Mouse (Mus musculus): ENCODE results near the gene Sapcd2. TPM values are rescaled to one million over a fixed set of nuclear protein-coding genes. Genes with fewer than 3 reads are reported as not detected.

Sapcd2 gene
- polyA plus RNA-seq, 1 experiment from 2014 or later = 45.5 TPM

- 80% methylated on average over 5 of the region's 5 CpGs for WGBS
- H3K36me3 ChIP-seq = no peaks in the 10 kb centered on the region
- no peak overlapping the region for H3K27ac ChIP-seq
- H3K4me1 ChIP-seq = no peaks in the 10 kb centered on the region
- peaks cover 7% of the 10 kb centered on the region for H3K27me3 ChIP-seq
- H3K9ac ChIP-seq = no peak overlapping the region
- no peaks in the 10 kb centered on the region for H3K9me3 ChIP-seq
- no peak overlapping the region for H3K4me2 ChIP-seq (replicated peaks)
- no peak overlapping the region for H3K4me3 ChIP-seq
- ATAC-seq (ENCODE audit: low FRiP score, low read depth) = no peak
Measured at GRCm38 (mm10) chr2:25384492-25384891, 12.4 kb downstream of the Sapcd2 start.

GRCm38 (mm10) chr2:25391266-25391665 is 19.1 kb downstream of the Sapcd2 start:
- no peak overlapping the region for H3K4me2 ChIP-seq (replicated peaks)
- ATAC-seq (ENCODE audit: low FRiP score, low read depth) = no peak
- no peak overlapping the region for H3K9ac ChIP-seq
- H3K27me3 ChIP-seq = peaks cover 47% of the 10 kb centered on the region
- no peaks in the 10 kb centered on the region for H3K9me3 ChIP-seq
- H3K4me3 ChIP-seq = no peak overlapping the region
- no peak overlapping the region for H3K27ac ChIP-seq
- 70% methylated on average over 5 of the region's 5 CpGs for WGBS
- no peaks in the 10 kb centered on the region for H3K36me3 ChIP-seq
- H3K4me1 ChIP-seq = peaks cover 12% of the 10 kb centered on the region

GRCm38 (mm10) chr2:25394281-25395221 is 22.4 kb downstream of the Sapcd2 start:
- H3K27ac ChIP-seq = no peak overlapping the region
- peaks cover 13% of the 10 kb centered on the region for H3K4me1 ChIP-seq
- H3K4me3 ChIP-seq = no peak overlapping the region
- no peak overlapping the region for H3K4me2 ChIP-seq (replicated peaks)
- H3K36me3 ChIP-seq = no peaks in the 10 kb centered on the region
- peak; percentile 44; the same call in 1 of the 2 replicates for ATAC-seq (ENCODE audit: low FRiP score, low read depth)
- H3K9ac ChIP-seq = no peak overlapping the region
- no peaks in the 10 kb centered on the region for H3K9me3 ChIP-seq
- 48% methylated on average over 3 of the region's 3 CpGs for WGBS
- peaks cover 76% of the 10 kb centered on the region for H3K27me3 ChIP-seq

GRCm38 (mm10) chr2:25395721-25396596 is 23.8 kb downstream of the Sapcd2 start, which contains the start of gene Entpd2:
Gene Entpd2 (plus strand): TSS chr2:25395874.
- peaks cover 13% of the 10 kb centered on the region for H3K4me1 ChIP-seq
- H3K9ac ChIP-seq = no peak within 1 kb of the TSS
- H3K36me3 ChIP-seq = no peaks in the 10 kb centered on the region
- H3K27me3 ChIP-seq = peaks cover 90% of the 10 kb centered on the region
- peak within 1 kb of the TSS; percentile 64 for H3K4me2 ChIP-seq (replicated peaks)
- H3K9me3 ChIP-seq = no peaks in the 10 kb centered on the region
- ATAC-seq (ENCODE audit: low FRiP score, low read depth) = no peak
- H3K4me3 ChIP-seq = peak within 1 kb of the TSS; percentile 42
- no peak within 1 kb of the TSS for H3K27ac ChIP-seq
- under 1% methylated on average over 55 of the region's 57 CpGs for WGBS

- WGBS = 23% methylated on average over 3 of the region's 3 CpGs
- Histone ChIP-seq H3K4me3 (no peak overlapping the region), H3K9ac (no peak overlapping the region), H3K27me3 (peaks cover 96% of the 10 kb centered on the region), H3K36me3 (no peaks in the 10 kb centered on the region), H3K4me1 (peaks cover 13% of the 10 kb centered on the region), H3K9me3 (no peaks in the 10 kb centered on the region), H3K4me2 (replicated peaks) (peak overlapping the region; percentile 64), H3K27ac (no peak overlapping the region)
- ATAC-seq (ENCODE audit: low FRiP score, low read depth) = no peak
Measured at GRCm38 (mm10) chr2:25396597-25396983, 24.5 kb downstream of the Sapcd2 start.

GRCm38 (mm10) chr2:25397010-25397409 is 24.9 kb downstream of the Sapcd2 start:
- H3K4me3 ChIP-seq = no peak overlapping the region
- no peak overlapping the region for H3K27ac ChIP-seq
- 33% methylated on average over 1 of the region's 1 CpGs for WGBS
- H3K36me3 ChIP-seq = no peaks in the 10 kb centered on the region
- no peak overlapping the region for H3K9ac ChIP-seq
- no peak overlapping the region for H3K4me2 ChIP-seq (replicated peaks)
- peaks cover 97% of the 10 kb centered on the region for H3K27me3 ChIP-seq
- no peak for ATAC-seq (ENCODE audit: low FRiP score, low read depth)
- no peaks in the 10 kb centered on the region for H3K9me3 ChIP-seq
- H3K4me1 ChIP-seq = peaks cover 13% of the 10 kb centered on the region

GRCm38 (mm10) chr2:25398065-25398464 is 25.9 kb downstream of the Sapcd2 start:
- no peak overlapping the region for H3K9ac ChIP-seq
- no peak overlapping the region for H3K4me2 ChIP-seq (replicated peaks)
- no peaks in the 10 kb centered on the region for H3K9me3 ChIP-seq
- ATAC-seq (ENCODE audit: low FRiP score, low read depth) = no peak
- WGBS = 90% methylated on average over 7 of the region's 7 CpGs
- no peak overlapping the region for H3K27ac ChIP-seq
- H3K4me1 ChIP-seq = peaks cover 16% of the 10 kb centered on the region
- H3K36me3 ChIP-seq = no peaks in the 10 kb centered on the region
- H3K4me3 ChIP-seq = no peak overlapping the region
- peaks cover 100% of the 10 kb centered on the region for H3K27me3 ChIP-seq

GRCm38 (mm10) chr2:25399051-25399450 is 26.9 kb downstream of the Sapcd2 start, which contains the start of gene Npdc1:
Gene Npdc1 (plus strand): TSS chr2:25399351.
- H3K4me3 ChIP-seq = no peak within 1 kb of the TSS
- peaks cover 19% of the 10 kb centered on the region for H3K4me1 ChIP-seq
- 69% methylated on average over 8 of the region's 8 CpGs for WGBS
- peaks cover 100% of the 10 kb centered on the region for H3K27me3 ChIP-seq
- no peak within 1 kb of the TSS for H3K27ac ChIP-seq
- H3K9me3 ChIP-seq = no peaks in the 10 kb centered on the region
- no peak within 1 kb of the TSS for H3K9ac ChIP-seq
- no peak for ATAC-seq (ENCODE audit: low FRiP score, low read depth)
- no peaks in the 10 kb centered on the region for H3K36me3 ChIP-seq
- H3K4me2 ChIP-seq (replicated peaks) = no peak within 1 kb of the TSS

- Histone ChIP-seq H3K27me3 (peaks cover 100% of the 10 kb centered on the region), H3K4me2 (replicated peaks) (peak overlapping the region; percentile 23; the same call in 1 of the 2 replicates), H3K4me1 (peaks cover 15% of the 10 kb centered on the region), H3K36me3 (no peaks in the 10 kb centered on the region), H3K9ac (no peak overlapping the region), H3K9me3 (no peaks in the 10 kb centered on the region), H3K4me3 (no peak overlapping the region; the same call in 1 of the 2 replicates), H3K27ac (no peak overlapping the region)
- 27% methylated on average over 16 of the region's 16 CpGs for WGBS
- no peak for ATAC-seq (ENCODE audit: low FRiP score, low read depth)
Measured at GRCm38 (mm10) chr2:25400291-25400690, 28.2 kb downstream of the Sapcd2 start.

- Histone ChIP-seq H3K4me2 (replicated peaks) (peak overlapping the region; percentile 23; the same call in 1 of the 2 replicates), H3K4me1 (peaks cover 12% of the 10 kb centered on the region), H3K27me3 (peaks cover 100% of the 10 kb centered on the region), H3K9me3 (no peaks in the 10 kb centered on the region), H3K9ac (no peak overlapping the region), H3K4me3 (no peak overlapping the region; the same call in 1 of the 2 replicates), H3K27ac (no peak overlapping the region), H3K36me3 (no peaks in the 10 kb centered on the region)
- 4% methylated on average over 17 of the region's 17 CpGs for WGBS
- ATAC-seq (ENCODE audit: low FRiP score, low read depth) = no peak
Measured at GRCm38 (mm10) chr2:25400764-25401163, 28.6 kb downstream of the Sapcd2 start.

GRCm38 (mm10) chr2:25402377-25402971 is 30.4 kb downstream of the Sapcd2 start:
- H3K27ac ChIP-seq = no peak overlapping the region
- H3K27me3 ChIP-seq = peaks cover 100% of the 10 kb centered on the region
- no peak for ATAC-seq (ENCODE audit: low FRiP score, low read depth)
- WGBS = 2% methylated on average over 13 of the region's 13 CpGs
- peak overlapping the region; percentile 68; the same call in 1 of the 2 replicates for H3K9ac ChIP-seq
- H3K36me3 ChIP-seq = no peaks in the 10 kb centered on the region
- H3K4me1 ChIP-seq = peaks cover 7% of the 10 kb centered on the region; the same call in 1 of the 2 replicates
- H3K4me3 ChIP-seq = peak overlapping the region; percentile 58
- no peaks in the 10 kb centered on the region for H3K9me3 ChIP-seq
- peak overlapping the region; percentile 73 for H3K4me2 ChIP-seq (replicated peaks)
